Mouse (Mus musculus): ENCODE data around the gene Ctdspl. TPM values are rescaled to one million over a fixed set of nuclear protein-coding genes. Genes with fewer than 3 reads are reported as not detected.

The Ctdspl gene
- polyA plus RNA-seq, 1 experiment = 24.2 TPM

DNA sequence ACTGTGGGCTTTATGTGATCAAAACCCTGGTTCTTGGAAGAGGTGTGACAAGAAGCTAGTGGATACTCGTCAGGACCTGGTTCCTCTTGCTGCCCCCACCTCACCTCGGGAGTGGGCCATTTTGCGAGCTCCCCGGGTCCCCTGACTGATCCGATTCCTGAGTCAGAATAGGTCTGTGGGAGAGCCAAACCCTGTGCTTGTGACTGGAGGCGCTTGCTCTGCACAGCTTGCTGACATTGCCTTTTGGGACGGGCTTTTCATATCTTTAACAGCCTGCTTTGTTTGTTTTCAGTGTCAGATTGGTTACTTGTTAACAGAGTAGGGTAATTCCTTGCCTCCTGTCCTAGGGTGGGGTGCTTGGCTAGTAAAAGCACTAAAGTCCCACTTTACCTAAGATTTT lies 2.4 kb downstream of the Ctdspl start:
- Histone ChIP-seq H3K4me1 (ENCODE audit: control insufficient read depth, insufficient read depth, insufficient read length, low read length) (peaks cover 7% of the 10 kb centered on the region; the same call in 1 of the 2 replicates), H3K4me3 (ENCODE audit: insufficient read depth, low read depth, low read length) (no peak overlapping the region), H3K27ac (replicated peaks; ENCODE audit: low read depth, low read length) (no peak overlapping the region)

DNA sequence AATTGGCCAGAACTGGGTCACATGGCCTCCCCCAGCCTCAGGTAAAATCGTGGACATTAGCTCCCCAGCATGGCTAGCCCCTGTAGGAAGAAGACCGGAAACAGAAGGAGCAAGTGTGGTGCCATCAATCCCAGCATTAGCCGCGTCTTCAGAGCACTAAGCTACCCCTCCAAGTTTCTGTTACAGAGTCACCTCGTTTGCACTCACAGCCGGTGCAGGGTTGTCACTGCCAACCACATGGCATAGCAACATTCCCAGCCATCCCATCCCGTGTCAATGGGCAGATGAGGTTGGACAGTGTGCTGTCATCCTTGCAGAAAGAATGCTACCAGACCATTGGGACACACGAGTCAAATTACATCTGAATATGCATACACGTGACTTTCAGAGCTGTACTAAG lies 4.4 kb downstream of the Ctdspl start:
- 0 out of 2 replicates have a peak, but pooled peaks cover 4% of the 10 kb centered on the region for H3K4me1 ChIP-seq (ENCODE audit: control insufficient read depth, insufficient read depth, insufficient read length, low read length)
- no peak overlapping the region for H3K27ac ChIP-seq (replicated peaks; ENCODE audit: low read depth, low read length)
- no peak overlapping the region for H3K4me3 ChIP-seq (ENCODE audit: insufficient read depth, low read depth, low read length)

DNA sequence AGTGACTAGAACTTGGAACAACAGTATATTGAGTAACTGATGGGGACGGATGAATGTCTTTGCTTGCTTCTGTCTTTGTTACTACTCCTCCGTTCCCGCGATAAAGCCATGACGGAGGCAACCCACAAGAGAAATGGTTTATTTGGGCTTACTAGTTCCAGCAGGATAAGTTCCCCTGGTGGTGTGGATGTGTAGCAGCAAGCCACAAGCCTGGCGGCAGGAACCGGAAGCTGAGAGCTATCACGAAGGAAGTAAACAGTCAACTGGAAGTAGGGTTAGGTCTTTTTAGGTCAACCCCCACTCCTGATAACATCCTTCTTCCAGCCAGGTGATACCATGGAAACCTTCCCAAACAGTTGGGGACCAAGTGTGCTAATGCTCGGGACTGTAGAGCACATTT lies 7.5 kb downstream of the Ctdspl start:
- no peak overlapping the region for H3K4me3 ChIP-seq (ENCODE audit: insufficient read depth, low read depth, low read length)

DNA sequence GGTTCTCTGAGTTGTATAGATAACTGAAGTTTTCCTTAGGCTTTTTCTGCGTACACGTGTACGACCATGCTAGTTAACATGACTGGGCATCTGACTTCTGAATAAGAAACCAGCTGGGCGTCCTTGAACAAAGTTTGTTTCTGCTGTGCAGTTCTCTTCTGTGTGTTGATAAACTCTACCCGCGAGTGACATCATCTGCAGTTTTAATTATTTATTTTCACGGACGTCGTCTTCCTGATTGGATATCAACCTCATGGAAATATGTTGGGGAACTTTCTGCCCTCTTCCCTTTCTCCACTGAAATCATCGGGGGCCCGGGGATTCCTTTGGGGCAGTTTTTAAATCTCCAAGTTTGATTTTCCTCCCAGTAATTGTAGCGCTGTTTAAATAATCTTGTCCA lies 8.1 kb downstream of the Ctdspl start:
- H3K4me3 ChIP-seq (ENCODE audit: insufficient read depth, low read depth, low read length) = no peak overlapping the region
- H3K4me1 ChIP-seq (ENCODE audit: control insufficient read depth, insufficient read depth, insufficient read length, low read length) = peaks cover 6% of the 10 kb centered on the region
- H3K27ac ChIP-seq (replicated peaks; ENCODE audit: low read depth, low read length) = no peak overlapping the region

More for the DNA sequence above, 7.5 kb downstream of the Ctdspl start:
- H3K27ac ChIP-seq (replicated peaks; ENCODE audit: low read depth, low read length) = no peak overlapping the region
- peaks cover 4% of the 10 kb centered on the region; the same call in 1 of the 2 replicates for H3K4me1 ChIP-seq (ENCODE audit: control insufficient read depth, insufficient read depth, insufficient read length, low read length)

DNA sequence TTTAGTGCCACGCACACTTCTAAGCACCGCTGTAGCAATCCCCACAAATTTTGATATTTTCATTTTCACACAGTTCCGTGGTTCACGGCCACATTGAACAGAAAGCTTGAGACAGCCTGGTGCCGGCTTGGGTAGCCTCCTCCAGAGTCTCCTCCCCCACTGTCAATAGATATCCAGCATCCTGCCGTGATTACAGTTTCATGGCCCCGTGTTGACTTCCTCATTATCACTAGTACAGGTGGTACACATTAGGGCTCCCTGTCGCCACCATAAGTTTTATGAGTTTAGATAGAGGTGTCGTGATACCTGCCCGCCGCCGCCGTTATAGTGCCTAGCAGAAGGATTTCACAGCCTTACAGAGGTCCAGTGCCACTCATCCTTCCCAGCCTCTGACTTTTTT lies 8.8 kb downstream of the Ctdspl start:
- Histone ChIP-seq H3K4me3 (ENCODE audit: insufficient read depth, low read depth, low read length) (no peak overlapping the region), H3K27ac (replicated peaks; ENCODE audit: low read depth, low read length) (no peak overlapping the region), H3K4me1 (ENCODE audit: control insufficient read depth, insufficient read depth, insufficient read length, low read length) (peaks cover 11% of the 10 kb centered on the region)

DNA sequence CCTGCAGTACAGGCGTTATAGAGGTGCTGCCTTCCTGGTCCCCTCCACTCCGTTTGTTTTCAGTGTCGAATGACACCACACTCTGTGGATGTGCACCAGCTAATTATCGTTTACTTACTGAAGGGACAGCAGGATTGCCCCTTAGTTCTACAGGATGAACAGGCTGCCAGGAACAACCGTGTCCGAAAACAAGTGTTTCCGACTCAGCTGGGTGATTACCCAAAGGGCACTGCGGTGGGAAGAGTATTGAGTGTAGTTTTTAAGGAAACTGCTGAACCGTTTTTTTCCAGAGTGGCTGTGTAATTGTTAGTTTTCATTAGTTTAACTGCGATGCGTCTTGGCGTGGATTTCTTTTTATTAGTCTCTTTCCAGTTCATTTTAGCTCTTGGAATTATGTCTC lies 9.8 kb downstream of the Ctdspl start:
- H3K4me3 ChIP-seq (ENCODE audit: insufficient read depth, low read depth, low read length) = no peak overlapping the region
- no peak overlapping the region for H3K27ac ChIP-seq (replicated peaks; ENCODE audit: low read depth, low read length)
- peaks cover 11% of the 10 kb centered on the region for H3K4me1 ChIP-seq (ENCODE audit: control insufficient read depth, insufficient read depth, insufficient read length, low read length)

DNA sequence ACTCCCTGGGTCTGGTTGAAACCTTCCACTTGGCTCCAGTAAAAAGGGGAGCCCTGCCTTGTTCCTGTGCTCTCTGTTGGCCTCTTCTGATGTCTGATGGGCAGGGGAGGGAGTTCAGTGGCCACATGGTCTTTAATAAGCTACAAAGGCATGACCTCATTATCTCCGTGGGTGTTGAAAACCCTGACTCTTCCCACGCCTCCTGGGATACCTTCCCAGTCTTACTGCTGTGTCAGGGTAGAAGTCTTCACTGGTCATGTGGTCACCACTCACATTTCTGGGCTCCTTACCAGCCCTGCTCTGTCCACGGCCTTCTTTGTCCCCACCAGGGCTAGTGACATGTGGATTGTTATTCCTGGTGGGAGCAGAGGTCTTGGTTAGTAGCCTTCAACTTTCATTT lies 11.3 kb downstream of the Ctdspl start:
- H3K4me1 ChIP-seq (ENCODE audit: control insufficient read depth, insufficient read depth, insufficient read length, low read length) = peaks cover 11% of the 10 kb centered on the region
- no peak overlapping the region for H3K27ac ChIP-seq (replicated peaks; ENCODE audit: low read depth, low read length)
- H3K4me3 ChIP-seq (ENCODE audit: insufficient read depth, low read depth, low read length) = no peak overlapping the region

DNA sequence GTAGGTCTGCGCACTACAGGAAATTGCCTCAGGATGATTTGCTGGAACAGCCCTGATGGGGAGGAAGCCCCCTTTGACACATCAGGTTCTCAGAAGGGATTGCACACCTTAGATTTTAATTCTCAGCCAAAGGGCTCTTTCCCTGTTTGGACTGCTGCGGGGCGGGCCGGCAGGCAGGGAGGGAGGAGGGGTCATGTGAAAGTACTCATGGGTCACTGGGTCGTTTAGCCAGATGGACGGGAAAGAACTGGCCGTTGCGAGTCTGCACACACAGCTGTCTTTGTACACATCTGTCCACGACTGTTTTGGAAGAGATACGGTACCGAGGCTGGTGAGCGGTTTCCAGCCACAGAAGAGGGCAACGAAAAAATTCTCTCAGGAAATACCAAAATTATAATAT lies 13.2 kb downstream of the Ctdspl start:
- Histone ChIP-seq H3K4me1 (ENCODE audit: control insufficient read depth, insufficient read depth, insufficient read length, low read length) (peaks cover 11% of the 10 kb centered on the region), H3K27ac (replicated peaks; ENCODE audit: low read depth, low read length) (0 out of 2 replicates have a peak overlapping the region, but pooled peaks have one; percentile 29), H3K4me3 (ENCODE audit: insufficient read depth, low read depth, low read length) (no peak overlapping the region)

DNA sequence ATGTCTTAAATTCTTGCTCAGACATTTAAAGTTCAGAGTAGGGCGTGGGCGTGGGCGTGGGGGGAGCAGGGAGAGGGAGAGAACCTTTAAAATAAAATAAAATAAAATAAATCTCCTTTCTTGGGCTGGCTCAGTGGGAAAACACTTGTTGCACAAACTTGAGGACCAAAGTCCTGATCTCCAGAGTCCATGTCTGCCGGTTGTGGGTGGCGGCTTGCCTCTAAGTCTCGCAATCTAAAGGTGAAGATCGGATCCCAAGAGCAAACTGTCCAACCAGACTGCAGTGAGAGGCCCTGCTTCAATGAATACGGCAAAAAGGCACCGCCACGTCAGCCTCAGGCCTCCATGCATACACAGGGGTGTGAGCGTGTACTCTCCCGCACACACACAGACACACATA lies 13.6 kb downstream of the Ctdspl start:
- peaks cover 11% of the 10 kb centered on the region for H3K4me1 ChIP-seq (ENCODE audit: control insufficient read depth, insufficient read depth, insufficient read length, low read length)
- H3K4me3 ChIP-seq (ENCODE audit: insufficient read depth, low read depth, low read length) = no peak overlapping the region
- no peak overlapping the region for H3K27ac ChIP-seq (replicated peaks; ENCODE audit: low read depth, low read length)

DNA sequence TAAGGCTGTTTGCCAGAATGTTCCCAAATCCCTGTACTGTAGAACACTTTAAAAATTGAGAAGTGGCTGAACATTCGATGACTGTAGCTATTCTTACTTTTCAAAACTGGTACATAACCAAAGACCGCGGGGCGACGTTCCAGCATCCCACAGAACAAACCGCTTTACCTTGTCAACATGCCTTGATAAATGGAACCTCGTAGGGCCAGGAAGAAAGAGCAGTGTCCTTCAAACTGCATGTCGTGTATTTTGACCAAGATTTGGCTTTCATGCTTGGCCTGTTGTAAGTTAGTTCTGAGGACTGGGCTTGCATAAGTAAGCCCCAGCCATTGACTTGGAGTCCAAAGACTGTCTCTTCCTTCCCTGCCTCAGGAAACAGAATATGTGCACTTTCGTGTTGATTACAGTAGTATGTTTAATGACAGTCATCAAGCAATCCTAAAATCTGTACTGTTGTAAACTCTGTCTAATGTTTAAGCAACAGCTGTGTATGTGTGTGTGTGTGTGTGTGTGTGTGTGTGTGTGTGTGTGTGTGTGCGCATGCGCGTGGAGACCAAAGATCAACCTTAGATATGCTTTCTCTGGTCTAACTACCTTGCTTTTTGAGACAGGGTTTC lies 14.4 kb downstream of the Ctdspl start:
- no peak overlapping the region for H3K27ac ChIP-seq (replicated peaks; ENCODE audit: low read depth, low read length)
- H3K4me1 ChIP-seq (ENCODE audit: control insufficient read depth, insufficient read depth, insufficient read length, low read length) = peaks cover 11% of the 10 kb centered on the region
- H3K4me3 ChIP-seq (ENCODE audit: insufficient read depth, low read depth, low read length) = no peak overlapping the region

DNA sequence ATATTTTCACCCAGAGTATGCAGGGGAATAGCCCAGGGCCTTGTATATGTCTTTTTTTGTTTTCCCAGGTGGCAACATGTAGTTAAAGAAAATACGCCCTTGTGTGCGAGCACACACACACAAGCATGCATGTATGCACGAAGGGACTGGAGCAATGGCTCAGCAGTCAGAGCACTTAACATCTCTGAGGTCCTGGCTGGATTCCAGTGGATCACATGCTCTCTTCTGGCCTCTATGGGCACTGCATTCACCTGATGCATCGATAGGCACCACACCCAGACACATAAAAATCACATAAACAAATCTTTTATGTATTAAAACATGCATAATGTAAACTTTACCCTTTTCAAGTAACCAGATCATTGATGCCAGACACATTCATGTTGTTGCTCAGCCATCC lies 15.8 kb downstream of the Ctdspl start:
- Histone ChIP-seq H3K27ac (replicated peaks; ENCODE audit: low read depth, low read length) (no peak overlapping the region), H3K4me1 (ENCODE audit: control insufficient read depth, insufficient read depth, insufficient read length, low read length) (peaks cover 11% of the 10 kb centered on the region), H3K4me3 (ENCODE audit: insufficient read depth, low read depth, low read length) (no peak overlapping the region)

DNA sequence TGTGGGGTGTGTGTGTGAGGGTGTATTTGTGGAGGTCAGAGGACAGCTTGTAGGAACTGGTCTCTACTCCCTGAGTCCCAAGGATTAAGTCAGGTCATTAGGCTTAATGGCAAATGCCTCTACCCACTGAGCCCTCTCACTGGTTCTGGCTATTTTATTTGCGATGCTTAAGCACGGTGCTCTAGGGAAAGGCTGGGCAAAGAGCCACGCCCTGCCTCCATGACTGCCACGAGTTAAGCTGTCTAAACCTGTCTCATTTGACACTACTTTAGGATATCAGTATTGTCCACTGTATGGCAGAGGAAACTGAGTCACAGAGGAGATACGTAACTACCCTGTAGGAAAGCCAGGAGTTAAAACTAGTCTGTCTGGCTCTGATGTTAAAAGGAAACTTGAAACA lies 17.7 kb downstream of the Ctdspl start:
- peaks cover 7% of the 10 kb centered on the region; the same call in 1 of the 2 replicates for H3K4me1 ChIP-seq (ENCODE audit: control insufficient read depth, insufficient read depth, insufficient read length, low read length)
- H3K4me3 ChIP-seq (ENCODE audit: insufficient read depth, low read depth, low read length) = no peak overlapping the region
- H3K27ac ChIP-seq (replicated peaks; ENCODE audit: low read depth, low read length) = no peak overlapping the region

DNA sequence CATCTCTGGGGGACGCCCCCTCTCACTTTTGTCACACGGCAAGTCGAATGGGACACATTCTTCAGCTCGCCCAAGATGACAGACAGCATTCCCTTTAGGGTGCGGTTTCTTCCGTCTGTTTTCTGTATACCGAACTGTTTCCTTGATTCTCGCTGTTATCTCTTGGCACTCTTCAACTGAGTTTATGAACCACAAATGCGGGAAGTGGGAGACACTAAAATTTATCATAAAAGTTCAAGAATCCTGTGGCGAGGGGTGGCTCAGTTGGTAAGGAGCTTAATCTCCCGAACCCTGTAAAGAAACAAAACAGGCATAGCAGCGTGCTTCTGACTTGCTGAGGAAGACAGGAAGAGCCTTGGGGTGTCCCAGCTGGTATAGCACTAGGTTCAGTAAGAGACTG lies 18.1 kb downstream of the Ctdspl start:
- Histone ChIP-seq H3K4me3 (ENCODE audit: insufficient read depth, low read depth, low read length) (no peak overlapping the region), H3K27ac (replicated peaks; ENCODE audit: low read depth, low read length) (no peak overlapping the region), H3K4me1 (ENCODE audit: control insufficient read depth, insufficient read depth, insufficient read length, low read length) (peaks cover 7% of the 10 kb centered on the region)

DNA sequence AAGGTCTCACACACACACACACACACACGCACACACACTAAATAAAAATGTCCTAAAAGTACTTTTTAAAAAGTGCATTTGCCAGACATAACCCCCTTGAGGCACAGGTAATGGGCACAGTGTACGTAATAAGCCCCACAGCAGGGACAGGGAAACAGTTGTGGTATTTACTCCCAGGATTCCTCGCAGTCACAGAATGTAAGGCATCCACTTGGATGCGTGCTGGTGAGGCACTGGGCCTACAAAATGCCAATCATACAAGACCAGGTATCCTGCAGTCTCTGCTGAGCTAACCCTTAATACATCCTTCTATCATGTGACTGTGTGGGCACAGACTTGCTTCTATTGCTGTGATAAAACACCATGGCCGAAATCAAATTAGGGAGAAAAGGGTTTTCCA lies 22.2 kb downstream of the Ctdspl start:
- Histone ChIP-seq H3K4me3 (ENCODE audit: insufficient read depth, low read depth, low read length) (no peak overlapping the region), H3K4me1 (ENCODE audit: control insufficient read depth, insufficient read depth, insufficient read length, low read length) (peaks cover 12% of the 10 kb centered on the region; the same call in 1 of the 2 replicates), H3K27ac (replicated peaks; ENCODE audit: low read depth, low read length) (no peak overlapping the region)

DNA sequence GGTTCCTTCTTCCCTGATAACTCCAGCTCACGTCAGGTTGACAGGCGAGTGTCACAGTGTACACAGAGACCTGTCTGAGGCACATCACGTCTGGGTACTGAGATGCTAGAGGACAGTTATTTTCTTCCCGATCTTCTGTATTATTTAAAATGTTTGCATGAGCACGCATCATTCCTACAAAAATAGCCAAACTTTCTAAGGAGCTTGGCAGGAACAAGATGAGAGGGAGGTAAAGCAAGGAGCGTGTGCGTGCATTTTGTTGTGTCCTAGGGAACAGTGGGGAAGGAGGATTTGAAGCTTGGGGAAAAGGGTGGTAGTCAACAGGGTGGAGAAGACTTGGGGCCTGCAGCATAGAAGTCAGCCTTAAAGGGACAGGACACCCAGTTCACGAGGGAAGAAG lies 22.9 kb downstream of the Ctdspl start:
- Histone ChIP-seq H3K4me1 (ENCODE audit: control insufficient read depth, insufficient read depth, insufficient read length, low read length) (peaks cover 12% of the 10 kb centered on the region; the same call in 1 of the 2 replicates), H3K27ac (replicated peaks; ENCODE audit: low read depth, low read length) (no peak overlapping the region), H3K4me3 (ENCODE audit: insufficient read depth, low read depth, low read length) (no peak overlapping the region)

DNA sequence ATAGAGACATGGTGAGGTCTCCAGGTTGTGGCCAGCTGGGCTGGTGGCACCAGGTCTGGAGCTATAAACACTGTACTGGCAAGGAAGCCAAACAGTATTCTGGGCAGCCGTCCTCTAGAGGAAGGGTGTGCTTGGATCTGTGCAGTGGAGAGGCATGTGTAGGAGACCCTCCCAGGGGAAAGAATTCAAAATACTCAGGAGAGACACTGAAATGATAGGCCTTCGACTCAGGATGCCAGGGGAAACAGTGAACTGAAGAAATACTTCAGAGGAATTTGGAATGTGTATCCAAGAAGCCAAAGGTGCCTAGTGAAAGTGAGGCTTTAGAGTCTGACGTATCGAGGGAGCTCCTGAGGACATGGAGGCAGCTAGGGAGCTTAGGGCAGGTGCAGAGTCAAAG lies 23.4 kb downstream of the Ctdspl start:
- H3K4me3 ChIP-seq (ENCODE audit: insufficient read depth, low read depth, low read length) = no peak overlapping the region
- peaks cover 12% of the 10 kb centered on the region; the same call in 1 of the 2 replicates for H3K4me1 ChIP-seq (ENCODE audit: control insufficient read depth, insufficient read depth, insufficient read length, low read length)
- H3K27ac ChIP-seq (replicated peaks; ENCODE audit: low read depth, low read length) = no peak overlapping the region
